Mouse (Mus musculus): ENCODE data around the gene Prkca.

GRCm38 (mm10) chr11:108160056-108160455, 183.7 kb downstream of the Prkca start:
- TF ChIP-seq POLR2A (IDR thresholded peaks at IDR 0.05; ENCODE audit: low read depth, low read length) (no peak), CTCF (IDR thresholded peaks at IDR 0.05; ENCODE audit: borderline replicate concordance, insufficient read depth, low read length) (no peak)
